Mouse (Mus musculus): Measurements from ENCODE around the gene Gm17428.

Gene Gm17428

DNA sequence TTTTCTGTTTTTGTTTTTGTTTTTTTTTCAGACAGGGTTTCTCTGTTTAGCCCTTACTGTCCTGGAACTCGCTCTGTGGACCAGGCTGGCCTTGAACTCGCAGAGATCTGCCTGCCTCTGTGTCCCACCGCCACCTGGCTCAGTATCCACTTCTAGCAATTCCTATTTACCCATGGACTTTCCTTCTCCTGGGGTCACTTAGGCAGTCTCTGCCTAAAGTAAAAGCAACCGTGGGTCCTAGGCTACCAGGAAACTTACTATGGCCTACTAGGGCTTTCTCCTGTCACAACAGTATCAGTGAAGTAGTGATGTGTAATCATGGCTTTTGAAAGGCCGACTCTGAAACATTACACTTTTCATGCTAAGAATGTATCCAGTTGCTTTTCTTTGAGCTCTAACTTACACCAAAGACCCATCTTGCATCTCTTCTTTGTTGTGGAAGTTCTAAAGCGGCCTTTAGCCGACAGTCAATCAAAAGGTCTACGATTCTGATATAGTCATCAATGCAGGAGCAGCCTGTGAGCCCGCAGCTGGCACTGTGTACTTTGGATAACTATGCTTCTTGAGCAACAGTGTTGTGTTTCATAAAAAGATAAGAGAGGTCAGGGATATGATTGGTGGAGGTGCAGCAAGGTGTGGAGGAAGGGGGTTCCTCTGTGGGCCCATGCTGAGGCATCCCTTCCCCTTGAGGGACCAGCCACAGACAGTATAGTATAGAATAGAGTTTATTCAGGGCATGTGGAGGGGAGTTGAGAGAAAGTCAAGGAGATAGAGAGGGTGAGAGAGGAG, 30.6 kb downstream of the Gm17428 start:
- no peak for DNase-seq (ENCODE audit: extremely low read depth, low read depth, low spot score)

DNA sequence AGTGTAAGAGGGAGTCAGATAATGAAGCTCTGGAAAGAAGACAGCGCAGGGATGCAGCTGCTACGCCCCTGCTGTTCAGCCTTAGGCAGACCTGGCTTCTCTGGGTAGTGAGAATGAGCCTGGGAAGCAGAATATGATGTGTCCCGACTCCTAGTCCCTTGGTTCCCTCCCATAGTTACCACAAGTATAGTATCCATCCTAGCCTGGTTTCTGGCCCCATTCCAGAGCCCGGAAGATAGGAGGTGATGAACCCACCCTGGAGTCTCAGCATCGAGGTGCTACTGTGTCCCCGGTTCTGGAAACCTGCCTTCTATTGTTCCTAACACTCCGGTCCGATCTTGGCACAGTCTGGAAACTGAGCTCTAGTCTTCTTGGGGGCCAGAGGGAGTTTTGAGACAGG, 31.7 kb downstream of the Gm17428 start:
- DNase-seq (ENCODE audit: extremely low read depth, low read depth, low spot score), result no peak

DNA sequence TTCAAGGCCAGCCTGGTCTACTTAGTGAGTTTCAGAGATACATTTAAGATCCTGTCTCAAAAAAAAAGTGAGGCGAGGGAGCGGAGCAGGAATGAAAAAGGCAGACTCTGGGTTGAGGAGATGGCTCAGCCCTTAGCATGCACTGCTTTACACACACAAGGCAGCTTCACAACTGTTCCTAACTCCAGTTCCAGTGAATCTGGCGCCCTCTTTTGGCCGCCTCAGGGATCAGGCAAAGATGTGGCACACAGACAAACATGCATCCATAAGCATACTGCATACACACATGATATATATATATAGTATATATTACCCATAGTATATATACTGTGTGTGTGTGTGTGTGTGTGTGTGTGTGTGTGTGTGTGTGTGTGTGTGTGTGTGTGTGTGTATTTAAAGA, 34.4 kb downstream of the Gm17428 start:
- no peak for DNase-seq (ENCODE audit: extremely low read depth, low read depth, low spot score)

DNA sequence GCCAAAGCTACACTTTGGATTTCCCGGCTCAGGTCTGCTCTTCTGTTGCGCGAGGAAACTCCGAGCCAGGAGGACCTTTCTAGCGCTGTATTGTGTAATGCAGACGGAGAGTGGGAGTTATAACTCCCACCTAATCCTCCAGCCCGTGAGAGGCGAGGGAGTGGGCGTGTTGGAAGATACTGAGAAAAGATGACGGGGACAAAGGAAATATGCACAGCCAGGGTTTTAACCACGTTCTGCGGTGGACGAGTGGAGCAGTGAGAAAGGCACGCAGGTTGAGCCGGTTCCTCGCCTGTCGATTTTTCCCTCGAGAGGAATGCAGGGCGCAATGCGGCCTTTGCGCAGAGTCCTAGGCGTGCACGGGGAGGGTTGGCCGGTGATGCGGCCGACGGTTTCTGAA, 37.9 kb downstream of the Gm17428 start:
- DNase-seq (ENCODE audit: extremely low read depth, low read depth, low spot score), result peak; percentile 39

DNA sequence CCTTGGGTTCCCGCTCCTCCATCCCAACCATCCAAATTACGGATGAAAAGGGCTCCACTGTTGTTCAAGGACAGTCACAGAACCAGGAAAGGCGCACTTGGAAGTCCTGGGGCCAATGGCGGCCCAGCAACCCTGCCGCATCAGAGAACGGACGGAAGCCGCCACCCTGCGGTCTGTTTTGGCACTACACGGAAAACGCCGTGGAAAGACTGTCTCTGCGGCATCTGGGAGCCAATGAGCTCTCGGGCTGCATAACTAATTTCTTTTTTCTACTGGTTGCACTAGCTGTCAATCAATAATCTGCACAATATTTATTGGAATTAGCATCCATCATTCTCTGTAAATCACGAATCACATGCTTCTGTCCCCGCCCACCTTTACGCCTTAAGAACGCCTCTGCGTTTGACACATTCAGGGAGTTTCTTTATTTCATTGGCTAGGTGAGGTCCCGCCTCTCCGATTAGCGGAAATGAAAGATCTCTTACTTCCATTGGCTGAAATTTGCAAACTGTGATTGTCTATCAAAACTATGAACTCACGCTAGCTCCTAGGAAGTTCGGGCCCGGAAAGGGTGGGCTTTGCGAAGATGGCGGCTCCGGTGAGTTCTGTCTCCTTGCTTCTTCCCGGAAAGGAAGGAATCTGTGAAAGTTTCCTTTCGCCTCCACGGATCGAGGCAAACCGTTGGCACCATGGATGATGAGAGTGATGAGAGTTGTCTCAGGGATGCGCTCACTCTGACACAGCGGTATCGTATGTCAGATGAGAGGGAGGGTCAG, 38.4 kb downstream of the Gm17428 start, which contains the start of gene Ngdn:
Gene Ngdn (plus strand): TSS at position 464 of the 776 bp plus-strand sequence.
- DNase-seq (ENCODE audit: extremely low read depth, low read depth, low spot score), result peak; percentile 99

DNA sequence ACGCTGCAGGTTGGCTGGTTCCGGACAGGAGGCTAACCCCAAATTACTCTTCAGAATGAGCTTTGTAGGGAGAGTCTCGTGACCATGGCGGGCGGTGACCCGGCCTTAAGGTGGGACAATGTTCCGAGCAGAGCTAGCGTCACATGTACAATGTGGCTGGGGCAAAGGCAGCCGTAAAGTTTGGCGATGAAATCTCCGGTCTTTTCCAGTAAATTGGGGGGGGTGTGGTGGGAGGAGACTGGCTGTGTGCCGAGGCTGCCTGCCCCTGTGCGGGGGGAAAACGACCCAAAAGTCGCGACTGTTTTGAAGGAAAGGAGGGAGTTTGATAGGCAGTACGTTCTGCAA, 39.0 kb downstream of the Gm17428 start:
- DNase-seq (ENCODE audit: extremely low read depth, low read depth, low spot score), result no peak

DNA sequence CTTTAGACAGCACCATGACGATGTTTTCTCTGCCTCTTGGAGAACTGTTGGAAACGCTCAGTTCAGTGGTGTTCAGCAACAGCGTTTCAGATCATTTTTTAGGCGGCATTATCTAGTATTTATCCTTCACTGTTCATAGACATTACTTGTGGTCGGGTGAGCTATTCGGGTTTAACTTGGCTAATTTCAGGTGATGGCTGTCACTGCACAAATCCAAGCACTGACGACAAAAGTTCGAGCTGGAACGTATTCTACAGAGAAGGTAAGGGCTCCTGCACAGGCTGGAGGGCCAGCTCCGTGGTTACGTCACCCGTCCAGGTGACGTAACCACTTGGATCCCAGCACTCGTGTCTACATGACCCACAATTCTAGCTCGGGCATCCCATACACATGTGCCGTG, 40.1 kb downstream of the Gm17428 start:
- DNase-seq (ENCODE audit: extremely low read depth, low read depth, low spot score), result no peak

DNA sequence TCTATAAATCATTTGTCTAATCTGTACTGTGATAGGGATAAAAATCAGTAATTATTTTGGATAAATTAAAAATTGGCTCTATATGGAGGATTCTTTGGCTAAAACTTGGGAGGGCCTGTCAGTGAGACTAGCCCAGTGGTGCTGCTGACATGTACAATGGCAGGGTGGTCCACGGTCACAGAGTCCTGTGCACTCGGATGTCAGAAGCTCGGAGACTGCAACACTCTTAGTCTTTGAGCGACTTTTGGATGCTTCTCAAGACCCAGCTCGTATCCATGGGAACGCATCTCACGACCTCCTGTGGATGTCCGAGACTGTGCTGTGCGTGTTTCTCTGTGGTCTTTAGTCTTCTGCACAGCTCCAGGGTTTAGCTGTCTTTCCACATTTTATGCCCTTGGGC, 43.7 kb downstream of the Gm17428 start:
- DNase-seq (ENCODE audit: extremely low read depth, low read depth, low spot score), result no peak

DNA sequence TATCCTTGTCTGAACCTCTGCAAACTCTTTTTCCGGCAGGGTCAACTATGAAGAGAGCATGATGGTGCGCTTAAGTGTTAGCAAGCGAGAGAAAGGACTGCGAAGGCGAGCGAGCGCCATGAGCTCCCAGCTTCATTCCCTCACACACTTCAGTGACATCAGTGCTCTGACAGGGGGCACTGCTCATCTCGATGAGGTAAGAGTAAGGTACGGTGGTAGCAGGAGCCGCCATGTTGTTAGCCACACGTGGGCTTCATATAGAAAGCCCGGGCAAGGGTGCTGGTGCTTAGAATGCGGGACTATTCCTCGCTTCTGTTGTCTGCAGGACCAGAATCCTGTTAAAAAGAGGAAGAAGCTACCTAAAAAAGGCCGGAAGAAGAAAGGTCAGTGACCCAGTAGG, 46.3 kb downstream of the Gm17428 start:
- no peak for DNase-seq (ENCODE audit: extremely low read depth, low read depth, low spot score)

DNA sequence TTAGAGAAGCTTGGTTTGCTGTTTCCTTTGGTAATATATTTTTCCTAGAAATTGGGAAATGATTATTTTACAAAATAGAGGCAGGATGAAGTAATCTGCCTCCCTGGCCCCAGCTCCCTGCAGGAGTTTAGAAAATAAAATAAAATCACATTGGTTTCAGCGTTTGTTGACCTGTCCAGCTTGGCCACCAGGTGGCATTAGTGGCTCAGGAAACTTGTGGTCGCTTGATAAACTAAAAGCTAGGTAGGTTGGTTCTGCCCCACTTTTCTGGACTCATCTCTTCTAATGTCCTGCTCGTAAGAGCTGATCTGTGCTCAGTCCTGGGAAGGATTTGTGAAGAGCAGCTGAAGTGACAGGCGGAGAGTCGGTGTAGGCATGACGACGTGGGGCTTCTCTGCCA, 47.5 kb downstream of the Gm17428 start:
- DNase-seq (ENCODE audit: extremely low read depth, low read depth, low spot score), result no peak

DNA sequence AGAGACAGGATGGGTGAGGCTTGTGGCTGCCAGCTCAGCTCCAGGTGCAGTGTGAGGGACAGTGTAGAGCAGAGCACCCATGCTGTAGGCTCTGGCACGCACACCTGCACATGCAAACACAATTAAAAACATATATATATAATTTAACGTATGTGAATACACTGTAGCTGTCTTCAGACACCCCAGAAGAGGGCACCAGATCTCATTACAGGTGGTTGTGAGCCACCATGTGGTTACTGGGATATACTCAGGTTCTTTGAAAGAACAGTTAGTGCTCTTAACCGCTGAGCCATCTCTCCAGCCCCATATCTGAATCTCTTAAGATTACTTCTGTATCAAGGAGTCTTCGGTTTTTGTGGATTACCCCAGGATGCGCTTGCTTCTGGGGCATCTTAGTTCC, 48.8 kb downstream of the Gm17428 start:
- no peak for DNase-seq (ENCODE audit: extremely low read depth, low read depth, low spot score)
